Mouse (Mus musculus) kidney, embryonic 14.5 days (tissue): ENCODE measurements around the gene Prkce. TPM values are rescaled to one million over a fixed set of nuclear protein-coding genes. Genes with fewer than 3 reads are reported as not detected.
A peak's percentile ranks its signal among the peaks of the same experiment; 100 is the strongest.

Experiments
- ATAC-seq: fragments of 200-750 bp; cut with Nextera tagmentation; 2 replicates; pipeline ENCODE4 v1.8.0; 2017; ENCODE audit warnings: moderate number of reproducible peaks, mild to moderate bottlenecking, moderate TSS enrichment, moderate library complexity; ENCODE audit not compliant: low FRiP score, low TSS enrichment
- H3K27ac ChIP-seq: fragments of 300-500 bp; sonication (generic); 2 replicates; pipeline ENCODE4 v1.5.1; 2014; ENCODE audit warnings: low read depth, mild to moderate bottlenecking, low read length, moderate library complexity, mixed read lengths
- H3K27me3 ChIP-seq: fragments of 300-500 bp; sonication (generic); 2 replicates; pipeline ENCODE4 v1.6.1; 2014; ENCODE audit warnings: mild to moderate bottlenecking, low read length; ENCODE audit not compliant: control insufficient read depth, insufficient read depth
- H3K36me3 ChIP-seq: fragments of 300-500 bp; sonication (generic); 2 replicates; pipeline ENCODE4 v1.6.1; 2014; ENCODE audit warnings: low read length, mixed read lengths; ENCODE audit not compliant: control insufficient read depth, insufficient read depth
- H3K4me1 ChIP-seq: fragments of 300-500 bp; sonication (generic); 2 replicates; pipeline ENCODE4 v1.6.1; 2014; ENCODE audit warnings: low read length, mixed read lengths; ENCODE audit not compliant: control insufficient read depth, insufficient read depth
- H3K4me2 ChIP-seq: fragments of 300-500 bp; sonication (generic); replicated peaks from 2 replicates; pipeline ENCODE4 v1.6.1; 2014; ENCODE audit warnings: low read depth, mild to moderate bottlenecking, low read length
- H3K4me3 ChIP-seq: fragments of 300-500 bp; sonication (generic); 2 replicates; pipeline ENCODE4 v1.5.1; 2014; ENCODE audit warnings: mild to moderate bottlenecking, low read length
- H3K9ac ChIP-seq: fragments of 300-500 bp; sonication (generic); 2 replicates; pipeline ENCODE4 v1.6.1; 2014; ENCODE audit warnings: low read depth, mild to moderate bottlenecking, low read length, moderate library complexity
- H3K9me3 ChIP-seq: fragments of 300-500 bp; sonication (generic); 2 replicates; pipeline ENCODE4 v1.6.1; 2016; ENCODE audit warnings: low read length; ENCODE audit not compliant: control insufficient read depth
- WGBS: fragments of 180-500 bp; shearing (Covaris S2); extraction: QIAGEN DNeasy Blood & Tissue Kit; methylation state at CpG from one replicate; pipeline ENCODE4 v1.1.7; 2014; 5-methylcytosine and 5-hydroxymethylcytosine counted together
- polyA plus RNA-seq: library from polyadenylated mRNA; unstranded; fragments of >200 nt; fragmentation: Nextera tagmentation; extraction: Ambion mirVana; gene quantifications from 2 replicates; pipeline ENCODE4 v1.2.1, GENCODE M21; 2014

Gene Prkce
- polyA plus RNA-seq, 1 experiment from 2014 or later, result 8.8 TPM

GRCm38 (mm10) chr17:86360849-86361248, 193.3 kb downstream of the Prkce start:
- no peak for ATAC-seq
- Histone ChIP-seq H3K4me3 (no peak overlapping the region), H3K4me1 (peaks cover 18% of the 10 kb centered on the region), H3K9ac (no peak overlapping the region), H3K27me3 (no peaks in the 10 kb centered on the region), H3K27ac (no peak overlapping the region), H3K36me3 (no peaks in the 10 kb centered on the region), H3K4me2 (no peak overlapping the region), H3K9me3 (no peaks in the 10 kb centered on the region)
- WGBS, result 91% methylated on average over 3 of the region's 3 CpGs

- no peak overlapping the region for H3K9ac ChIP-seq
- H3K9me3 ChIP-seq, result no peaks in the 10 kb centered on the region
- no peak for ATAC-seq
- no peaks in the 10 kb centered on the region for H3K36me3 ChIP-seq
- H3K4me1 ChIP-seq, result peaks cover 30% of the 10 kb centered on the region
- WGBS, result 56% methylated on average over 5 of the region's 5 CpGs
- no peak overlapping the region for H3K4me3 ChIP-seq
- no peak overlapping the region for H3K4me2 ChIP-seq
- H3K27ac ChIP-seq, result no peak overlapping the region
- H3K27me3 ChIP-seq, result no peaks in the 10 kb centered on the region
These were observed 195.8 kb downstream of the Prkce start for GRCm38 (mm10) chr17:86363356-86363755.

- H3K27me3 ChIP-seq, result no peaks in the 10 kb centered on the region
- 50% methylated on average over 16 of the region's 16 CpGs for WGBS
- H3K4me3 ChIP-seq, result no peak overlapping the region
- H3K9ac ChIP-seq, result no peak overlapping the region
- H3K27ac ChIP-seq, result no peak overlapping the region
- no peak overlapping the region; the same call in 1 of the 2 replicates for H3K4me2 ChIP-seq
- no peaks in the 10 kb centered on the region for H3K9me3 ChIP-seq
- H3K36me3 ChIP-seq, result no peaks in the 10 kb centered on the region
- ATAC-seq, result no peak
- H3K4me1 ChIP-seq, result peaks cover 28% of the 10 kb centered on the region
These were observed 196.9 kb downstream of the Prkce start for GRCm38 (mm10) chr17:86364349-86365075.

- H3K4me1 ChIP-seq, result peaks cover 36% of the 10 kb centered on the region
- H3K27ac ChIP-seq, result no peak overlapping the region
- WGBS, result 83% methylated on average over 10 of the region's 10 CpGs
- H3K4me2 ChIP-seq, result no peak overlapping the region
- H3K9me3 ChIP-seq, result no peaks in the 10 kb centered on the region
- no peak overlapping the region for H3K9ac ChIP-seq
- H3K36me3 ChIP-seq, result no peaks in the 10 kb centered on the region
- ATAC-seq, result no peak
- no peaks in the 10 kb centered on the region for H3K27me3 ChIP-seq
- no peak overlapping the region for H3K4me3 ChIP-seq
These were observed 199.3 kb downstream of the Prkce start for GRCm38 (mm10) chr17:86366919-86367318.

GRCm38 (mm10) chr17:86367676-86368075, 200.1 kb downstream of the Prkce start:
- H3K4me3 ChIP-seq, result no peak overlapping the region
- H3K4me1 ChIP-seq, result peaks cover 36% of the 10 kb centered on the region
- no peaks in the 10 kb centered on the region for H3K36me3 ChIP-seq
- H3K4me2 ChIP-seq, result no peak overlapping the region
- no peaks in the 10 kb centered on the region for H3K27me3 ChIP-seq
- 8% methylated on average over 7 of the region's 7 CpGs for WGBS
- peak; percentile 34; the same call in 1 of the 2 replicates for ATAC-seq
- H3K9me3 ChIP-seq, result no peaks in the 10 kb centered on the region
- no peak overlapping the region for H3K9ac ChIP-seq
- H3K27ac ChIP-seq, result no peak overlapping the region

GRCm38 (mm10) chr17:86370106-86370742, 202.6 kb downstream of the Prkce start:
- Histone ChIP-seq H3K9ac (no peak overlapping the region), H3K4me2 (no peak overlapping the region), H3K4me3 (no peak overlapping the region), H3K4me1 (peaks cover 23% of the 10 kb centered on the region), H3K9me3 (no peaks in the 10 kb centered on the region), H3K36me3 (no peaks in the 10 kb centered on the region), H3K27ac (no peak overlapping the region), H3K27me3 (no peaks in the 10 kb centered on the region)
- no peak for ATAC-seq
- WGBS, result 72% methylated on average over 8 of the region's 8 CpGs

- H3K9ac ChIP-seq, result no peak overlapping the region
- H3K4me2 ChIP-seq, result no peak overlapping the region
- 48% methylated on average over 4 of the region's 4 CpGs for WGBS
- no peak overlapping the region for H3K4me3 ChIP-seq
- peaks cover 23% of the 10 kb centered on the region for H3K4me1 ChIP-seq
- no peak overlapping the region for H3K27ac ChIP-seq
- no peaks in the 10 kb centered on the region for H3K9me3 ChIP-seq
- H3K27me3 ChIP-seq, result no peaks in the 10 kb centered on the region
- no peaks in the 10 kb centered on the region for H3K36me3 ChIP-seq
- no peak for ATAC-seq
These were observed 203.5 kb downstream of the Prkce start for GRCm38 (mm10) chr17:86371101-86371561.

- H3K27me3 ChIP-seq, result no peaks in the 10 kb centered on the region
- 60% methylated on average over 6 of the region's 6 CpGs for WGBS
- no peak overlapping the region for H3K4me3 ChIP-seq
- no peak for ATAC-seq
- peaks cover 20% of the 10 kb centered on the region for H3K4me1 ChIP-seq
- H3K9ac ChIP-seq, result no peak overlapping the region
- no peaks in the 10 kb centered on the region for H3K9me3 ChIP-seq
- H3K36me3 ChIP-seq, result no peaks in the 10 kb centered on the region
- H3K4me2 ChIP-seq, result no peak overlapping the region
- no peak overlapping the region for H3K27ac ChIP-seq
These were observed 208.8 kb downstream of the Prkce start for GRCm38 (mm10) chr17:86376389-86376788.

GRCm38 (mm10) chr17:86377863-86378262, 210.3 kb downstream of the Prkce start:
- Histone ChIP-seq H3K9me3 (no peaks in the 10 kb centered on the region), H3K4me3 (no peak overlapping the region), H3K27ac (no peak overlapping the region), H3K27me3 (no peaks in the 10 kb centered on the region), H3K36me3 (no peaks in the 10 kb centered on the region), H3K4me2 (no peak overlapping the region), H3K4me1 (peaks cover 25% of the 10 kb centered on the region), H3K9ac (no peak overlapping the region)
- ATAC-seq, result no peak
- 80% methylated on average over 9 of the region's 9 CpGs for WGBS
